Mouse (Mus musculus): ENCODE results near the gene Hrg. TPM values are rescaled to one million over a fixed set of nuclear protein-coding genes. Genes with fewer than 3 reads are reported as not detected.
"Not testable (repeated sequence)": the region's sequence is repeated elsewhere in the genome, so short reads cannot be mapped to it uniquely, and the experiment has no call there.

The Hrg gene
- polyA plus RNA-seq, 1 experiment from 2014 or later, result not detected

DNA sequence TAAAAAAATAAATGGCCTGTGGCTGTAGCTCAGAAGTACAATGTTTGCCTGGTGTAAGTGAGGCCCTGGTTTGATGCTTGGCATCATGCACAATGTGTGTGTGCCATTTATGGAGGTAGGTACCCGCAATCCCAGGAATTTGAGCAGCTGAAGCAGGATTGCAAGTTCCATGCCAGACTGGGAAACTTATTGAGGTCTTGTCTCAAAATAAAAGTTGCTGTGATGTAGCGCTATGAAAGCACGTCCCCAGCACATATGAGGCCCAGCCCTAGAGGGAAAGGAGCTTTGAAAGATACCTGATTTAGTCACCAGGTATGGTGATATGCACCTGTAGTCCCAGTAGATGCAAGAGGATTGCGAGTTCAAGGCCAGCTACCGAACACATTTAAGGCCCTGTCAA, 29.1 kb upstream of the Hrg start:
- Histone ChIP-seq H3K9me3 (ENCODE audit: control insufficient read depth, low read length) (no peaks in the 10 kb centered on the region), H3K27me3 (ENCODE audit: control insufficient read depth, insufficient read depth, low read length) (no peaks in the 10 kb centered on the region), H3K4me1 (ENCODE audit: control insufficient read depth, insufficient read depth, low read length) (no peaks in the 10 kb centered on the region), H3K9ac (ENCODE audit: low read length) (no peak overlapping the region), H3K4me3 (ENCODE audit: low read depth, low read length) (no peak overlapping the region), H3K4me2 (no peak overlapping the region), H3K27ac (ENCODE audit: low read depth, low read length) (no peak overlapping the region), H3K36me3 (ENCODE audit: control insufficient read depth, insufficient read depth, low read length) (no peaks in the 10 kb centered on the region)
- DNase-seq (ENCODE audit: low spot score, missing footprints), result no peak
- WGBS, result 94% methylated on average over 5 of the region's 5 CpGs
- no peak for ATAC-seq (ENCODE audit: low FRiP score)

GRCm38 (mm10) chr16:22922433-22922832, 28.4 kb upstream of the Hrg start:
- DNase-seq (ENCODE audit: low spot score, missing footprints), result no peak
- no peak for ATAC-seq (ENCODE audit: low FRiP score)
- H3K27me3 ChIP-seq (ENCODE audit: control insufficient read depth, insufficient read depth, low read length), result no peaks in the 10 kb centered on the region
- H3K4me1 ChIP-seq (ENCODE audit: control insufficient read depth, insufficient read depth, low read length), result no peaks in the 10 kb centered on the region
- no peak overlapping the region for H3K4me2 ChIP-seq
- H3K36me3 ChIP-seq (ENCODE audit: control insufficient read depth, insufficient read depth, low read length), result no peaks in the 10 kb centered on the region
- no peak overlapping the region for H3K4me3 ChIP-seq (ENCODE audit: low read depth, low read length)
- no peak overlapping the region for H3K27ac ChIP-seq (ENCODE audit: low read depth, low read length)
- no peak overlapping the region for H3K9ac ChIP-seq (ENCODE audit: low read length)
- WGBS, result 88% methylated on average over 4 of the region's 4 CpGs
- no peaks in the 10 kb centered on the region for H3K9me3 ChIP-seq (ENCODE audit: control insufficient read depth, low read length)

GRCm38 (mm10) chr16:22929575-22929974, 21.3 kb upstream of the Hrg start:
- no peak for DNase-seq (ENCODE audit: low spot score, missing footprints)
- no peak for ATAC-seq (ENCODE audit: low FRiP score)
- H3K9ac ChIP-seq (ENCODE audit: low read length), result no peak overlapping the region
- H3K4me2 ChIP-seq, result no peak overlapping the region
- no peak overlapping the region for H3K27ac ChIP-seq (ENCODE audit: low read depth, low read length)
- H3K9me3 ChIP-seq (ENCODE audit: control insufficient read depth, low read length), result no peaks in the 10 kb centered on the region
- H3K4me3 ChIP-seq (ENCODE audit: low read depth, low read length), result no peak overlapping the region
- H3K36me3 ChIP-seq (ENCODE audit: control insufficient read depth, insufficient read depth, low read length), result no peaks in the 10 kb centered on the region
- WGBS, result 77% methylated on average over 6 of the region's 6 CpGs
- H3K4me1 ChIP-seq (ENCODE audit: control insufficient read depth, insufficient read depth, low read length), result no peaks in the 10 kb centered on the region
- no peaks in the 10 kb centered on the region for H3K27me3 ChIP-seq (ENCODE audit: control insufficient read depth, insufficient read depth, low read length)

DNA sequence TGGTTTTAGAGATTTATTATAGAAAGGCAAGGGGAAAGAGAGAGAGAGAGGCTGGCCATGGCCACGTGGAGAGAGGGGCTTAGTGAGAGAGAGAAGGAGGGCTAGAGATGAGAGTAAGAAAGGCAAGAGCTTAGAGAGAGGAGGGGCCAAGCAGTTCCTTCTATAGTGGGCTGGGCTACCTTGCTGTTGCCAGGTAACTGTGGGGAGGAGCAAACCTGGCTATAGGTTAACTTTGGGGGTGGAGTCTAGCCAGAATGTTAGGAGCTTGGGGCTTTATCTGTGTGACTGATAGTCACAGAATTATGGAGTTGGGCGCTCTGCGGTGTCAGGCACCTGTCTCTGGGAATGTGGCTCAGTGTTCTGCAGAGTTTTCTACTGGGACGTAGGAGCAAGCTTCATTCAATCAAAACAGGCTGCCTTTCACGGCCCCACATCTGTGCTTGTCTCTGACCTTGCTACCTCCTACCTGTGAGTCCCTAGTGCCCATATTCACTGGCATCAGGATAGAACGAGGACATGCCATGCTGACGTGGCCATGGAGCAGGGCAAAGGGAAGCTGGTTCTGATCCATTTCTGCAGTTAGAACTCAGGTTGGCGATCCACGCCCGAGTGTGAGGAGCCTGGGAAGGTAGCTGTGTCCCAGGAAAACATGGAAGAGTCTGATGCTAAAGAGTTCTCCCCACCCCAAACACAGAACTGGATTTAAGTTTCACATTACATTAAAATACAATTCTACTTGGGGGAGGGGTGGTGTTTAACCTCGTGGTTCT, 19.3 kb upstream of the Hrg start:
- Histone ChIP-seq H3K9me3 (ENCODE audit: control insufficient read depth, low read length) (no peaks in the 10 kb centered on the region), H3K27ac (ENCODE audit: low read depth, low read length) (no peak overlapping the region), H3K36me3 (ENCODE audit: control insufficient read depth, insufficient read depth, low read length) (no peaks in the 10 kb centered on the region), H3K4me3 (ENCODE audit: low read depth, low read length) (no peak overlapping the region), H3K27me3 (ENCODE audit: control insufficient read depth, insufficient read depth, low read length) (no peaks in the 10 kb centered on the region), H3K4me1 (ENCODE audit: control insufficient read depth, insufficient read depth, low read length) (no peaks in the 10 kb centered on the region), H3K4me2 (no peak overlapping the region), H3K9ac (ENCODE audit: low read length) (no peak overlapping the region)
- ATAC-seq (ENCODE audit: low FRiP score), result no peak
- 85% methylated on average over 11 of the region's 11 CpGs for WGBS
- DNase-seq (ENCODE audit: low spot score, missing footprints), result peak; percentile 56

DNA sequence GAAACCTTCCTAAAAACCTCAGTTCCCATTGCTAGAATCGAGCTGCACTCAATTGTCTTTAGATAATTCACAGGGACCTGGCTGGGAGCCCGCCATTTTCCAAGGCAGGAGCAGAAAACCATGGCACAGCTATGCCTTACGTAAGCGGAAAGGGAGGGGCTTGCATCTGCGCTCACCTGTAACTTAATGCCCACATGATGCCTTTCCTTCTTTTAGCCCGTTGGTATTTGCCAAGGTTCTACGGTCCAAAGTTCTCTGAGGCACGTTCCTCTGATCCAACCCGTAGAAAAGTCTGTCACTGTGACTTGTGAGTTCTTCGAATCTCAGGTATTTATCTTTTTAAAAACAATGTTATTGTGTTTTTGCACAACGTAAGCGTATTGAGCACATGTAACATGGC, 13.2 kb upstream of the Hrg start:
- Histone ChIP-seq H3K4me3 (ENCODE audit: low read depth, low read length) (no peak overlapping the region), H3K4me2 (no peak overlapping the region), H3K9me3 (ENCODE audit: control insufficient read depth, low read length) (no peaks in the 10 kb centered on the region), H3K36me3 (ENCODE audit: control insufficient read depth, insufficient read depth, low read length) (no peaks in the 10 kb centered on the region), H3K9ac (ENCODE audit: low read length) (no peak overlapping the region), H3K4me1 (ENCODE audit: control insufficient read depth, insufficient read depth, low read length) (no peaks in the 10 kb centered on the region), H3K27ac (ENCODE audit: low read depth, low read length) (no peak overlapping the region), H3K27me3 (ENCODE audit: control insufficient read depth, insufficient read depth, low read length) (no peaks in the 10 kb centered on the region)
- 93% methylated on average over 12 of the region's 12 CpGs for WGBS
- ATAC-seq (ENCODE audit: low FRiP score) (no peak), DNase-seq (ENCODE audit: low spot score, missing footprints) (peak; percentile 64)

DNA sequence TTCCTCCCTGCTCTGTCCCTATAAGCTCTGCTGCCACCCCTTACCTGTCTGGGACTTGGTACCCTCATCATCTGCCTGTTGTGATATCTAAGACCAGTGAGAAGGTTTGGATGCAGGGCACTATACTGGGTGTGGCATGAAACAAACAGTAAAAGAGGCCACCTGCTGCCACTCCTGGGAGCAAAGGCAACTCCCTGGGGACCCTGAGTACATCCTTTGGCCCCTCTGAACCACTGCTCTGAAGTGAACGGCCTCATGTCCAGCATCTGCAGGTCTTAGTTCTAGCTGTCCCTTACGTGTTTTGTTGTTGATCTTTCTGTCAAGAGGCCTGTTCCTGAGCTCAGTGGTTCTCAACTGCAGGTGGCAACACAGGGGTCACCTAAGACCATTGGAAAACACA, 12.3 kb upstream of the Hrg start:
- Histone ChIP-seq H3K4me1 (ENCODE audit: control insufficient read depth, insufficient read depth, low read length) (no peaks in the 10 kb centered on the region), H3K9ac (ENCODE audit: low read length) (no peak overlapping the region), H3K4me3 (ENCODE audit: low read depth, low read length) (no peak overlapping the region), H3K27ac (ENCODE audit: low read depth, low read length) (no peak overlapping the region), H3K9me3 (ENCODE audit: control insufficient read depth, low read length) (no peaks in the 10 kb centered on the region), H3K36me3 (ENCODE audit: control insufficient read depth, insufficient read depth, low read length) (no peaks in the 10 kb centered on the region), H3K27me3 (ENCODE audit: control insufficient read depth, insufficient read depth, low read length) (no peaks in the 10 kb centered on the region), H3K4me2 (no peak overlapping the region)
- 65% methylated on average over 2 of the region's 2 CpGs for WGBS
- DNase-seq (ENCODE audit: low spot score, missing footprints), result no peak
- no peak for ATAC-seq (ENCODE audit: low FRiP score)

DNA sequence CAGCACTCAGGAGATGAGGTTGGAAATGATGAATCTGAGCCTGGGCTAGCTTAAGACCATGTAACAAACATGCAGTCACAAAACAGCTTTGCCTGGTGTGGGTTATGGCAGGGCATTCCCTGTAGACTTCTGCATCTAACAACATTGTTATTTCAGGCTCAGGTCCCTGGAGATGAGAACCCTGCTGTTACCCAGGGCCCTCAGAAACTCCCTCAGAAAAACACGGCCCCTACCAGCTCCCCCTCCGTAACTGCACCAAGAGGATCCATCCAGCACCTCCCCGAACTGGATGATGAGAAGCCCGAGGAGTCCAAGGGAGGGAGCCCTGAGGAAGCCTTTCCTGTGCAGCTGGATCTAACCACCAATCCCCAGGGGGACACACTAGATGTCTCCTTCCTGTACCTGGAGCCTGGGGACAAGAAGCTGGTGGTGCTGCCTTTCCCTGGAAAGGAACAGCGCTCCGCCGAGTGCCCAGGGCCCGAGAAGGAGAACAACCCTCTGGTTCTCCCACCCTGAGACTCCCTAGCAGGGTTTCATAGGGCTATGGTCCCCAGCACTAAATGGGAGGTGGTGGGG, 11.7 kb upstream of the Hrg start:
- Histone ChIP-seq H3K27me3 (ENCODE audit: control insufficient read depth, insufficient read depth, low read length) (no peaks in the 10 kb centered on the region), H3K27ac (ENCODE audit: low read depth, low read length) (no peak overlapping the region), H3K36me3 (ENCODE audit: control insufficient read depth, insufficient read depth, low read length) (no peaks in the 10 kb centered on the region), H3K4me1 (ENCODE audit: control insufficient read depth, insufficient read depth, low read length) (no peaks in the 10 kb centered on the region), H3K4me3 (ENCODE audit: low read depth, low read length) (no peak overlapping the region), H3K9ac (ENCODE audit: low read length) (no peak overlapping the region), H3K4me2 (no peak overlapping the region), H3K9me3 (ENCODE audit: control insufficient read depth, low read length) (no peaks in the 10 kb centered on the region)
- 75% methylated on average over 8 of the region's 8 CpGs for WGBS
- DNase-seq (ENCODE audit: low spot score, missing footprints) (no peak), ATAC-seq (ENCODE audit: low FRiP score) (no peak)

- not testable (repeated sequence) for H3K27ac ChIP-seq (ENCODE audit: low read depth, low read length); H3K9ac ChIP-seq (ENCODE audit: low read length); H3K4me3 ChIP-seq (ENCODE audit: low read depth, low read length); H3K9me3 ChIP-seq (ENCODE audit: control insufficient read depth, low read length); H3K4me1 ChIP-seq (ENCODE audit: control insufficient read depth, insufficient read depth, low read length); H3K36me3 ChIP-seq (ENCODE audit: control insufficient read depth, insufficient read depth, low read length); H3K27me3 ChIP-seq (ENCODE audit: control insufficient read depth, insufficient read depth, low read length); ATAC-seq (ENCODE audit: low FRiP score); DNase-seq (ENCODE audit: low spot score, missing footprints); H3K4me2 ChIP-seq
Observed at GRCm38 (mm10) chr16:22941825-22942476, 8.9 kb upstream of the Hrg start.

DNA sequence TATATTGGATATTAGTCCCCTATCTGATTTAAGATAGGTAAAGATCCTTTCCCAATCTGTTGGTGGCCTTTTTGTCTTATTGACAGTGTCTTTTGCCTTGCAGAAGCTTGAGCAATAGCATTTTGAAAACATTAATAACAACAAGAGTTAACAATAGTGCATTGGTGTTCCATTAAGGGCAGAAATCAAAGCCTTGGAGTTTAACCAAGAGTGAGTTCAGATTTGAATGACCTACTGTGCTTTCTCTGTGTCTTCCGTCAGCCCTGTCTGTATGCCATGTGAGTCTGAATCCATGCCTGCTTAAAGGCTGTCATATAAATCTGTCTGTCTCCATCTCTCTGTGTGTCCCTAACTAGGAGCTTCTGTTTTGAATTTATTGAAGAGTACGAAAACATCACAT, 3.5 kb upstream of the Hrg start:
- no peaks in the 10 kb centered on the region for H3K27me3 ChIP-seq (ENCODE audit: control insufficient read depth, insufficient read depth, low read length)
- no peak overlapping the region for H3K9ac ChIP-seq (ENCODE audit: low read length)
- H3K4me2 ChIP-seq, result no peak overlapping the region
- H3K27ac ChIP-seq (ENCODE audit: low read depth, low read length), result no peak overlapping the region
- no peak overlapping the region for H3K4me3 ChIP-seq (ENCODE audit: low read depth, low read length)
- H3K4me1 ChIP-seq (ENCODE audit: control insufficient read depth, insufficient read depth, low read length), result no peaks in the 10 kb centered on the region
- 88% methylated on average over 2 of the region's 2 CpGs for WGBS
- no peaks in the 10 kb centered on the region for H3K36me3 ChIP-seq (ENCODE audit: control insufficient read depth, insufficient read depth, low read length)
- no peak for ATAC-seq (ENCODE audit: low FRiP score)
- H3K9me3 ChIP-seq (ENCODE audit: control insufficient read depth, low read length), result no peaks in the 10 kb centered on the region
- DNase-seq (ENCODE audit: low spot score, missing footprints), result no peak

Data from midbrain, embryonic 11.5 days (tissue).